Mouse (Mus musculus) WW6 (cell line): ENCODE data around the gene Galk2.
A peak's percentile ranks its signal among the peaks of the same experiment; 100 is the strongest.

ENCODE experiments used
- DNase-seq: peaks from one replicate; pipeline ENCODE4 v3.0.0-alpha.2; 2013; ENCODE audit warnings: low read depth, low spot score

Galk2 gene

DNA sequence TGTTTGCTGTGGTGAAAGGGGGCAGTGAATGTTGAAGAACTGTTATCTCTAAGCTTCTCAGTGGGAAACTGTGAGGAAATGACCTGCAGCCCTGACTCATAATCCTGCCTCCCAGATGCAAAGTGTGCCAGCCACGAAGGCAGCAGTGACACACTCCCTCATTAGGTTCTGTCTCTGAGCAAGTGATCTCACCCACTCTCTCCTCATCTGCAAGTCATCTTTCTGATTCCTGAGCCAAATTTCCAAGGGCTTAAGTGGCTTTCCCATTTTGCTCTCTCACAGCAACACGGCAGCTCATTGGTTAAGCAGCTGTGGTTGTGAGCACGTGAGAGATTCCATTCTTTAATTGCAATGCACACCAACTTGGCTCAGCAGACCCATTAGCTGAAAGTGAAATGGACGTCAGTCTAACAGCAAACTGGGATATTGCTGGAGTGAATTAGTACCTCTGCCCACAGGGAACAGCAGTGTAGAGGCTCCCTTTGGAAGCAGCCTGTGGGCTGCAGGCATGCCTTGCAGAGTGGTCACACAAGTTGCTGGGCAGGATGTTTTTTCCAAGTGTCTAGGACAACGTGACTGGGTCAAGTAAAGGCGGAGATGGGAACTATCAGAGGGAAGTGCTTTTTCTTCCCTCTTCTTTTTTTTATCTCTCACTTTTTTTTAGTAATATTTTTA, 82.3 kb downstream of the Galk2 start:
- no peak for DNase-seq

DNA sequence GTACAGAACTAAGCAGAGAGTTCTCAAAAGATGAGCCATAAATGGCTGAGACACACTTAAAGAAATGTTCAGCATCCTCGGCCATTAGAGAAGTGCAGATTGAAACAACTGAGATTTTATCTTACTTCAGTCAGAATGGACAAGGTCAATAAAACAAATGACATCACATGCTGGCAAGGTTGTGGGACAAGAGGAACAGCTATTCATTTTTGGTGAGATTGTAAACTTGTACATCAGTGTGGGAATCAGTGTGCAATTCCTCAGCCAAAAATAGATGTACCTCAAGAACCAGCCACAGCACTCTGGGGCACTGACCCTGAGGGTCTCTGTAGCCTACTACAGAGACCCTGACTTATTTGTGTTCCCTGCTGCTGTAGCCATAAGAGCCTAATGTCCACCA, 84.4 kb downstream of the Galk2 start:
- no peak for DNase-seq

DNA sequence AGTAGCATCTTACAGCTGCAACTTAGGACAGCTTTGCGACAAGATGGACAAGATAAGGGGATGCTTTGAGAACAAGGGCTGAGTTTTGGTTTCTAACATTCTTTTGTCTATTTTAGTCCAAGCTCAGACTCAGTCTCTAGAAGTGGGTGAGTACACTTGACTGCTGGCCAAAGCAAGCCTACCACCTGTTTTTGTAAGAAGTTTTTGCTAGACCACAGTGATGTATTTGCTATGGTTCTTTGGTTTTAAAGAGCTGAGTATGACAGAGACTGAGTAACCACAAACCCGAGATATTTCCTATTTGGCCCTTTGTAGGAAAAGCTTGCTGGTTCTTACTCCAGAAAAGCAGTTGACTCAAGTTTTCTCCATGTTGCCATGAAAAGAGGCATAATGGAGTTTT, 89.3 kb downstream of the Galk2 start:
- no peak for DNase-seq

DNA sequence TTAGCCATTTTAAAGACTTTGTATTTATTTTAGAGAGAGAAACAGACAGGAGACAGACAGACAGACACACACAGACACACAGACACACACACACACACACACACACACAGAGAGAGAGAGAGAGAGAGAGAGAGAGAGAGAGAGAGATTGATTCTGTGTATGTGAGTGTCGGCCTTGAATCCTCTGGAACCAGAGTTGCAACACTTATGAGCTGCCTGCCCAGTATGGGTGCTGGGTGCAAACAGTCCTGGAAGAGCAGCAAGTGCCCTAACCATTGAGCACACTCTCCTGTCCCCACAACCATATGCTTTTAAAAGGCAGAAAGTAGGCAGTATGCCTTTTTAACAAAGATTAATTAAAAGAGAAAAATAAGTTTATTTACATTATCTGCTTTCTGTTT, 109.9 kb downstream of the Galk2 start:
- DNase-seq: no peak

DNA sequence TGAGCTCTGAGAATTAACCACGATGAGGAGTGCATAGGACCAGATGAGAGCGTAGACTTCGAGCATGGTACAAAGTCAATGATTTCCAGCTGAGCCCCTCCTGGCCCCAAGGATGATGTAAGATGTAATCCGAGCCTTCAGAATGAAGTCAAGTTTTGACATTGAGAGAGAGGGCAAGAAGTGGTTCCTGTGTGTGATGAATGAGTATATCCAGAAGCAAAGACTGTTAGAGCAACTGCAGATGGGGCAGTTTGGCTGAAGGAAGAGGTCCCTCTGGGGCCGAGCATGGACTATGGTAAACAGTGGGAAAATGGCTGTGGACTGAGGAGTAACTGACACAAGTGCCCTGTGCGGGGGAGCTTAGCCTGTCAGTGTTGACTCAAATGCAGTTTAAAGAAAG, 114.3 kb downstream of the Galk2 start:
- DNase-seq: no peak

DNA sequence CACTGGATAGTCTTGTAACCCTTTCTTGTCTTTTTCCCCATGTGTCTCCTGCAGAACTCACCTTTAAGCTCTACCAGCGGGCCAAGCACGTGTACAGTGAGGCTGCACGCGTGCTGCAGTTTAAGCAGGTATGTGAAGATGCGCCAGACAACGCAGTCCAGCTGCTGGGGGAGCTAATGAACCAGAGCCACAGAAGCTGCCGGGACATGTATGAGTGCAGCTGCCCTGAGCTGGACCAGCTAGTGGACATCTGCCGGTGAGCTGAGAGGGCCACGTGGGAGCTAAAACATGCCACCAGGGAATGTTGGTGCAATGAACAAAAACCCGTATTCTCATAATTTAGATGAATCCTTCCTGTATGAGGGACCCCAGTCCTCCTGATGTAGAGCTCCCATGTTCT, 116.3 kb downstream of the Galk2 start:
- no peak for DNase-seq

DNA sequence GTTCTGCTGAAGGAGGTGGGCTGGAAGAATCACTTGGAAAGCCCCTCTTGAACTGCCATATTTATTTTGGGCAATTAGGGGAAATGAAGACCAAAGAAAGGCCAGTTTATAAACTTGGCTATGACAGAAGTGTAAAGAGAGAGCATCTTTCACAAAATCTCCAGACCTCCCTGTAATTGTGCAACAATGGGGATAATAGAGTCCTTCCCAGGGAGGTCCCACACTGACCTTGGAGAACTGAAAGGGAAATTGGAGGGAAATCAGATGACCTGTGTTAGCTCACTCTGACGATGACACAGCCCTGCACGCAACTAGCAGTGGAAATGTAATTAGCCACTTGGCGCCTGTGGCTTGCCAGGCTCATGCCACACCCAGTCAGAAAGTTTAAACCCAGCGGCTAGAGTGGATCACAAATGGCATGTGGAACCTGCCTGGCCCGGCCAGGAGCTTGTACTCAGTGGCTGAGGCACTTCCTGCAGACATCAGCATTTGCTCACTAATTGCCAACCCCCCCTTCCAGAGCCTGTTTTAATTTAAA, 117.0 kb downstream of the Galk2 start:
- no peak for DNase-seq

DNA sequence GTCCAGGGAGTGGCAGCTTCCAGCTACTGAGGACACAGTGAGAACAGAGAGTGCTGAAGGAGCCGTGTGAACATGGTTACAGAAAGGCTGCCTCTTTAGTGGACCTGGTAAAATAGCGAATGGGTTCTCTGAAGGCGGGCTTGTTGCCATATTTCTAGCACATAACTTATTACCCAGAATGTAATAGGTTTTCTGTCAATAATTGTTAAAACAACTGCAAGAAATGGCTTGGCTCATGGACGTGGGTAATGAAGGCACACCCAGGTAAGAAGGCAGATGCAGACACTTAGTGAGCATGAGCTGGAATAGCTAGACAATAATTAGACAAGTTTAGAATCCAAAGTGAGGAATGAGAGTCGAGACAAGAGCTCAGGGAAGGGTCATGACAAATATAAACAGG, 143.4 kb downstream of the Galk2 start:
- no peak for DNase-seq

DNA sequence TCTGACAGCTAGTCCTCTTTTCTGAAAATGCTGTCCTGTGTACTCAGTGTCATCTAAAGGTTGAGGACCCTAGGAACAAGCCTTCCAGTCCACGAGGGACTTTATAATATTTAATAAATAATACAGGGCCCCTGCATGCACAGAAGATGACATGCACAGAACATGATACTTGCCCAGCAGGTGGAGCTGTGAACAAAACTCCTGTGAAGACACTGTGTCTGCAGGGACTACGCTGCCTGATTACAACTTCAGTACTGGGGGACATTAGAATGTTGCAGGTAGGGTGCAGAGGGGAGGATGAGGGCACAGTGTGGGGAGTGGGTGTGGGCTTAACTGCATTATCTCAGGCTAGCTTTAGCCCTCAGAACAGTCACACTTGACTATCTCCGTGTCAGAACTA, 147.2 kb downstream of the Galk2 start:
- peak; percentile 14 for DNase-seq

DNA sequence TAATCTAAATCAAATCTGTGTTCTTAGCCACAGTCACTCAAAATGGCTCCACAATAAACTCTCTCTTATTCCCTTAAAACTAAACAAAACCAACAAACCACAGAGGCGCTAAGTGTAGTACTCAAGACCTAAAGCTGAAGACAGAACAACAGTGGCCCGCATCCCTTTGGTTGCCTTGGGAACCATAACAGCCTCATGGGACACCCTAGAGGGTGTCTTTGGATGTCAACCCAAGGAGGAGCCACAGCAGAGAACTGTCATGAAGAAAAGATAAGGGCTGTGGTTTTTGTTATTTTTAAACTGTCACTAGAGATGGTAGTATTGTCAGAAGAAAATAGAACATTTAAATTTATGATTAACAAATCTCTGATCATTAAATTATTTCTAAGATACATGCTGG, 147.8 kb downstream of the Galk2 start:
- no peak for DNase-seq

DNA sequence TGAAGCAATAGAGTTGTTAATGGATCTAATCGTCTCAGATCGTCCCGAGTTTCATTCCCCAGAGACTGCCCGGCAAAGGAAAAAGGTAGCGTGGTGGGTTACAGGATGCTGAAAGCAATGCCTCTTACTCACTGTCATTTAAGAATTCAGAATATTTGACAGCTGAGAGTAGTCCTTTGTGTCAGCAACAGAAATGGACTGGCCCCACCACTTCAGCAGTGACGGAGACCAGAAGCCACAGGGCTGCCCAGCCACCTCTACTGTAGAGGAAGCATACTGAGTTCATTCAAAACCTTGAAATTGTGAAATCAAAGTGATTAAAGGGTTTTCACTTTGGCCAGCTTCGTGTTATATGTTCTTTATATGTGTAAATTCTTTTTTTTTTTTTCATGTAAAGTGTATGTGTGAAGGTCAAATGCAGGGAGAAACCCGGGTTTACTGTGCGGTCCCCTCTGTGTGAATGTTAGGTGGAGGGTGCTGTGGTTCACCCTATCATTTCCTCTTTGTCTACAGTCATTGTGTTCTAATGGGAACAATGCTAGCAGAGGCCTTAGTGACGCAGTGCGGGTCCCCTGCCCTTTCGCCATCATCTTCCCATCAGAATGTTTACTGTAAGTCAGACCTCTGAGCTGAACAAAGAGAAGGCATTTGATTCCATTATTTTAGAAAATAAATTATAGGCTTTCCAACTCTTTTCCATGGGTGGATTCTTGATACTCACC, 156.2 kb downstream of the Galk2 start:
- DNase-seq: no peak

DNA sequence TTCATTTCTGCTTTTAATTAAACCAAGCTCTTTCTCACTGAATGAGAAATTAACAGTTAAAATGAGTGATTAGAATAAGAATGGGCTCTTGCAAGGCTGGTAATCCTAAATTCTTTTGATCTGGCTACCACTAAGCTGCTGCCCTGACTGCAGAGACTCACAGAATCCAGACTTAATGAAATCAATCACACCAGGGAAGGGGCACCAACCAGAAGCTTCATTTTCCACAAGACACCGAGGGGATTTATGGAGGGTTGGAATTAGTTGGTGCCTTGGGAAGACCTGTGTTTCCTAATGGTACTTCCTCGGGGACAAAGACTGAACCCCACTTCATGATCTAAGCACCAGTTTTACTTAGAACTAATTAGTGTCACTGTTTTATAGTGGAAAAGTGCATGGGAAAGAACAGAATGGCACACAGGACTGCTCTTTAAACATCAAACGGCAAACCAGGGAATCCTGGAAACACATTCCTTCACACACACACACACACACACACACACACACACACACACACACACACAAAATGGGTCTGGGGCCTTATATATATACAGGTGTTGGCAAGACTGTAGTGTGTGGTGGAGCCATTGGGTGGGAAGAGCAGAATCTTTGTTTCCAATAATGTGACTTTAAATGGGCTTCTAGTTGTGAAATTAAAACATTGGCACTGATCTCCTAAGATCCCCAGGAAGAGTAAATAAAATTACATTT, 157.0 kb downstream of the Galk2 start:
- DNase-seq: no peak

DNA sequence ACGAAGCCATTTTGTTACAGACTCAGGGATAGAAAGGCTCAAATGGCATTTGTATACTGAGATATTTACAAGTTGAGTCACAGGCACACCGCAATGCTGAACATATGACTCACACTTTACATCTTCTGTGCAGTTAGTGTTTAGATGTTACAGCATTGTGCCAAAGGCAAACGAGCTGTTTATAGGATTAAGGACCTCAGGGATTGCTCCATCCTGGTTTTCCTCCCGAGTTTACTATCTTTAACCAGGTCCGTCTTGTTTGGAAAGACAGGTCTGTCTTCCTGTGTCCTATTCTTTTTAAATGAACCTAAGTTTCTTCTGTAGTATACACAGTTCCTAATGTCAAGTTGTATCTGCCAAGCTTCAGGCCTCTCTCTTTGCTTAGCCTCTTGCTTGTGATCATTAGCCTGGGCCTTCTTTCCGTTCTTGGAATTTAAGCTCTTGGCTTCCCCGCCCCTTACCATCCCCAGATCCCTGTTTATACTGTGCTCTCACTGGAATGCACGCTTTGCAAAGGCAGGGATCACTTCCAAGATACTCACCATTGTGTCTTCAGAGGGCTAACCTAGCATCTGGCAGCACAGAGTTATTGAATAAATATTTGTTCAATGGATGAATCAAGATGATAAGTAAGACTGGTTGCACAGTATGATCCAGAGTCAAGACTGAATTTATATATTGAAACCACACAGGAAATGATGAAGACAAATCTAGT, 172.4 kb downstream of the Galk2 start:
- no peak for DNase-seq

DNA sequence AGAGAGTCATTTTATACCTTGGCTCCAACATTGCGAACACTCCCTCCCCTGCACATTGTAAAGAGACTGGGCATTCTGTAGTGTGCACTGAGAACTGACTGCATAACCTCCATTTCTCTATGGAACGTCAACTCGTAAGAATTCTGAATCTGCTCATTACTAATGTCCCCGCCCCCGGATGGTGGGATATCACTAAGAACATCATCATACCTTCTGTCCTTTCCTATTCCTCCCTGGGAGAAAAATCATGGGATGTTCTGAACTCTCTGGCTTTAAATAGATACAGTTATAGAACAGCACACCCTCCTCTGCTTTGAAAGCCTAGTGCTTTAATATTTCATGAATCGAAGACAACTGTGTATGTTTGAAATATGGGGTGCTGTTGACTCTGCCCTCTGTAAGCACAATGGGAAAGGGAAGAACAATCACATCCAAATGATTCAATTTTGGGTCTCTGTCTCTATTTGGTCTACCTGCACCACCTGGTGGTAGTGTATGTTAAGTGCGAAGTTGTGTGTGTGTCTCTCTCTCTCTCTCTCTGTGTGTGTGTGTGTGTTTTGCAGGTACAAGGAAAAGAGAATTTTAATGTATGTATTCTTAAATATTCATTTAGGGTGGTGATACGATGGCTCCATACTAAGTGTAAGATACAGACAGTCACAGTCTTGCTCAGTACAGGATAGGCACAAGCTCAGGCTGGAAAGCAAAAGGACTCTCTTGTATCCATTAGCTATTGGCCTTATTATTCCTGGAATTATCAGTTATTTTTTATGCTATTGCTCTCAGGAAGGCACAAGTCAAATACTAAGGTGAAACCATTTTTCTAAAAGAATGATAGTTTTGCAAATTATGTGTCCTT, 174.4 kb downstream of the Galk2 start:
- no peak for DNase-seq
